Mouse (Mus musculus) hindbrain, postnatal 0 days (tissue): ENCODE results near the gene Cdnf. TPM values are rescaled to one million over a fixed set of nuclear protein-coding genes. Genes with fewer than 3 reads are reported as not detected.

ENCODE experiments used
- ATAC-seq: fragments of 200-750 bp; cut with Nextera tagmentation; 2 replicates; pipeline ENCODE4 v1.8.0; 2017; ENCODE audit warnings: mild to moderate bottlenecking, moderate TSS enrichment, moderate library complexity
- DNase-seq: peaks from one replicate; pipeline ENCODE4 v3.0.0-alpha.2; 2015; ENCODE audit warnings: low spot score
- H3K27ac ChIP-seq: fragments of 300-500 bp; sonication (generic); 2 replicates; pipeline ENCODE4 v1.5.1; 2014; ENCODE audit warnings: mild to moderate bottlenecking
- H3K27me3 ChIP-seq: fragments of 300-500 bp; sonication (generic); 2 replicates; pipeline ENCODE4 v1.6.1; 2014; ENCODE audit warnings: low read length, mixed read lengths; ENCODE audit not compliant: insufficient read depth
- H3K36me3 ChIP-seq: fragments of 300-500 bp; sonication (generic); 2 replicates; pipeline ENCODE4 v1.6.1; 2014; ENCODE audit warnings: low read length, mixed read lengths; ENCODE audit not compliant: insufficient read depth
- H3K4me1 ChIP-seq: fragments of 300-500 bp; sonication (generic); 2 replicates; pipeline ENCODE4 v1.6.1; 2014; ENCODE audit warnings: antibody characterized with exemption, low read length, mixed read lengths; ENCODE audit not compliant: insufficient read depth
- H3K4me2 ChIP-seq: fragments of 300-500 bp; sonication (generic); 2 replicates; pipeline ENCODE4 v1.6.1; 2014; ENCODE audit warnings: low read depth, mild to moderate bottlenecking, low read length, moderate library complexity, mixed read lengths
- H3K4me3 ChIP-seq: fragments of 300-500 bp; sonication (generic); 2 replicates; pipeline ENCODE4 v1.5.1; 2014; ENCODE audit warnings: low read length
- H3K9ac ChIP-seq: fragments of 300-500 bp; sonication (generic); replicated peaks from 2 replicates; pipeline ENCODE4 v1.6.1; 2014; ENCODE audit warnings: mild to moderate bottlenecking, low read length, moderate library complexity, mixed read lengths
- H3K9me3 ChIP-seq: fragments of 300-500 bp; sonication (generic); 2 replicates; pipeline ENCODE4 v1.6.1; 2016; ENCODE audit warnings: low read length, mixed read lengths
- CTCF ChIP-seq: IDR thresholded peaks from 2 replicates; pipeline ENCODE4 v1.5.1; 2016; ENCODE audit warnings: antibody characterized with exemption, control low read depth, low read depth
- WGBS: fragments of 180-500 bp; shearing (Covaris S2); extraction: QIAGEN DNeasy Blood & Tissue Kit; methylation state at CpG from one replicate; pipeline ENCODE4 v1.1.7; 2014; 5-methylcytosine and 5-hydroxymethylcytosine counted together
- polyA plus RNA-seq: library from polyadenylated mRNA; unstranded; fragments of >200 nt; fragmentation: Nextera tagmentation; extraction: Ambion mirVana; gene quantifications from 2 replicates; pipeline ENCODE4 v1.2.1, GENCODE M21; 2015
- total RNA-seq: library from RNA; depleted of rRNA; stranded (reverse); fragments of >200 nt; gene quantifications from 2 replicates; pipeline ENCODE4 v1.2.3, GENCODE M21; 2014; rRNA removed

Gene Cdnf
- total and polyA plus RNA-seq, 2 experiments from 2014 or later: 0.38 to 1.1 TPM

DNA sequence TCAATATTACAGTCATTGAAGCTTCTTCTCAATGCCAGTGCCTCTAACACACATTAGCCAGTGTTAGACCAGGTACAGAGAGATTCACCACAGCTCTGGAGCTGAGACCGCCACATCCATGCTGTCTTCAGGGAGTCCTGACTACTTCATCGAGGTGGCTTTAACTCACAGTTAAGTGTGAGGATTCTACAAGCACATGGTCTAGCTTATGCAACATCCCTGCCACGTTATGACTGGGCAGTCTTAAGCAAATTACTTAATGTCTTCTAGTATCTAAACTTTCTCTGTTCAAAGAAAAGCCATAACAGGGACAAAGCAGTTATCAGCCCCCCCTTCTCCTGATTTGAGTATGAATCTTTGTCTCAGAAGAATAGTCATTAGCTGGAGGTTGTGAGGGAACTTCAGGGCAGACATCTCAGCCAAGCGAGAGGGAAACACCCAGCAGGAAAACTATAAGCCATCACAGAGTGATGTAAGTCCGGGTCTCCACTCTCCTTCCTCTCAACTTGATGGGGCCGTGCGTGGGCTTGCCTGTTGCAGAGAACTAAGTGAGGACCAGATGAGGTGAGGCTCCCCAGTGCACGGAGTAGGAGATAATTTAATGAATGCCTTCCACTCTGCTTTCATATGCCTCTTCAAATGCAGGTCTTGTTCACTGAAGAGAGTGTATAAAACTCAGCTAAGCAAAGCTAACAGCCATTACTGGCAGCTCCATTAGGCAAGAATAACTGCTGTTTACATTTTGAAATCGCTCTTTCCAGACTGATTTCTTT, 28.7 kb downstream of the Cdnf start:
- Histone ChIP-seq H3K4me3 (no peak overlapping the region), H3K36me3 (no peaks in the 10 kb centered on the region), H3K4me2 (no peak overlapping the region), H3K4me1 (no peaks in the 10 kb centered on the region), H3K9me3 (no peaks in the 10 kb centered on the region), H3K27ac (no peak overlapping the region), H3K9ac (no peak overlapping the region), H3K27me3 (no peaks in the 10 kb centered on the region)
- no peak for TF ChIP-seq CTCF
- WGBS: 68% methylated on average over 9 of the region's 9 CpGs
- no peak for DNase-seq
- no peak for ATAC-seq

DNA sequence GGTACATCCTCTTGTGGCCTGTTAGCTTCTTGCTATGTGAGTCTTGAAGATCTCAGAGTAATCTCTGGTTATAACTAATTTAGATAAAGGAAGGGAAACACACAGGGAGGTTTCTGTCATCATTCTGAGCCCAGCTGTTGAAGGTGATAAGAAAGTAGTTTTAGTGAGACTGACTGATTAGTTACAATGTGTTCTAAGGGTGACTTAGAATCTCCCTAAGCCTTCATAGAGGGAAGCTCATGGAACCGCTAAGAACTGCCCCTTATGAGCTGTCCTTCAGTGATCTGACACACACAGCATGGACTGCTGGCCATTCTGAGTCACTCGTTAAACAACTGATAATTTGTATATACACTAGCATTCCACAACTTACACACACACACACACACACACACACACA, 33.2 kb downstream of the Cdnf start:
- Histone ChIP-seq H3K9ac (no peak overlapping the region), H3K27ac (no peak overlapping the region), H3K4me3 (no peak overlapping the region), H3K9me3 (no peaks in the 10 kb centered on the region), H3K27me3 (no peaks in the 10 kb centered on the region), H3K4me2 (no peak overlapping the region), H3K4me1 (no peaks in the 10 kb centered on the region), H3K36me3 (no peaks in the 10 kb centered on the region)
- TF ChIP-seq CTCF: no peak
- DNase-seq (no peak), ATAC-seq (no peak)
- 81% methylated on average over 2 of the region's 2 CpGs for WGBS

DNA sequence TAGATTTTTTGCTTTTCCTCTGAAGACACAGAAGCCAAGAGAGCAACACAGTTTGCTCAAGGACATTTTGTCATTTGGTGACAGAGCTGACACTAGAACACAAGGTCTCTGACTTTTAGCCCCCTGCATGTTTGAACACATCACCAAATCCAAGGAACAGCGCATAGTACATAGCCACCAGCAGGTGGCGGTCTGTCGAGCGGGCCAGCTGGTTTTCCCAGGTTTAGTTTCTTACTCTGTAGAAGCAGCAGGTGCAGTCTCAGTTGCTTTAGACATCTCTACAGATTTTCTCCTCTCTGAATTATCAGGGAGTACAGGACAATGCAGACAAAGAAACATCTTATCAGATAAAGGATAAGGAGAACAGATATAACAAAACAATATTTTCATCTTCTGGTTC, 33.8 kb downstream of the Cdnf start:
- no peak overlapping the region for H3K4me3 ChIP-seq
- no peaks in the 10 kb centered on the region for H3K9me3 ChIP-seq
- no peak overlapping the region for H3K27ac ChIP-seq
- H3K36me3 ChIP-seq: no peaks in the 10 kb centered on the region
- TF ChIP-seq CTCF: peak; percentile 89
- ATAC-seq (no peak), DNase-seq (peak; percentile 83)
- 6% methylated on average over 4 of the region's 4 CpGs for WGBS
- no peak overlapping the region for H3K4me2 ChIP-seq
- H3K4me1 ChIP-seq: no peaks in the 10 kb centered on the region
- no peaks in the 10 kb centered on the region for H3K27me3 ChIP-seq
- H3K9ac ChIP-seq: no peak overlapping the region

DNA sequence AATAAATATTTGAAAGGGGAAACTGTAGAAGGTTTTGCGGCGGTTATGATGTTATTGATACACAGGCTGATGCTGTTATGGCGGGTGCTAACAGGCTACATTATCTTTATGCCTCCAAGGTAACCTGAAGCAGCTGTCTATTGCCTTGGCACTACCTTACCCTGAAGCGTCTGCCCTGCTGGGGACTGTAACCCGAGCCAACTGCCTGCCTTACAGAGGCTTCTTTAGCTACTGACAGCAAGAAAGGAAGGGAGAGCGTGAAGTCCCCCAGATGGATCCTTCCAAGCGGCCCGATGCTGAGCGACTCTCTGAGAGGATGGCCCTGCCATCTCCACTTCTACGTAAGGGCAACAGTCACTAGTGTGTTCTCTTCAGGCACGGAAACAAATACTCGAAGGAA, 57.4 kb downstream of the Cdnf start, which contains the start of gene Fam107b:
Gene Fam107b (plus strand): TSS at position 303 of the 400 bp plus-strand sequence.
- ATAC-seq: peak; percentile 38; the same call in 1 of the 2 replicates
- no peak for TF ChIP-seq CTCF

DNA sequence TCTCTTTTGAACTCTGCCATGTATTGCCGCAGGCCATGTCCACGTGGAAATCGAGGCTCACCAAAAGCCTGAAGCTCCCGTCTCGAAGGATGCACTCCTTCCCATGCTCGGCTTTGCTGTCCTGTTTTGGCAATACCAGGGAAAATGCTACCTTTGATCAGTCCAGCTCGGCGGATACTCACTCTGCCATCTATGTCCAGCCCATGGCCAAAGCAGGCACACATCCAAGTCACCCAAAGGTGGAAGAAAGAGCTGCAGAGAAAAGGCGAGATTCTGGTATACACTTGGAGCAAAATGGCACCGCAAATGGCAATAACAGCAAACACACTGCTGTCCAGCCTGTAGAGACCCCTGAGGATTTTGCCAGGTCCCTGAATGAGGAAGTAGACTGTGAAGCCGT, 57.8 kb downstream of the Cdnf start:
- ATAC-seq (no peak), DNase-seq (no peak)
- Histone ChIP-seq H3K4me2 (no peak overlapping the region), H3K4me3 (no peak overlapping the region), H3K27me3 (no peaks in the 10 kb centered on the region), H3K4me1 (no peaks in the 10 kb centered on the region), H3K36me3 (no peaks in the 10 kb centered on the region), H3K9me3 (no peaks in the 10 kb centered on the region), H3K9ac (no peak overlapping the region), H3K27ac (no peak overlapping the region)
- no peak for TF ChIP-seq CTCF
- WGBS: 84% methylated on average over 11 of the region's 11 CpGs

More for the DNA sequence above, 57.4 kb downstream of the Cdnf start, which contains the start of gene Fam107b:
- no peak within 1 kb of the TSS for H3K4me3 ChIP-seq
- DNase-seq: no peak
- no peaks in the 10 kb centered on the region for H3K4me1 ChIP-seq
- H3K4me2 ChIP-seq: no peak within 1 kb of the TSS
- H3K36me3 ChIP-seq: no peaks in the 10 kb centered on the region
- WGBS: 59% methylated on average over 12 of the region's 12 CpGs
- H3K27me3 ChIP-seq: no peaks in the 10 kb centered on the region
- no peak within 1 kb of the TSS for H3K27ac ChIP-seq
- H3K9me3 ChIP-seq: no peaks in the 10 kb centered on the region
- no peak within 1 kb of the TSS for H3K9ac ChIP-seq

DNA sequence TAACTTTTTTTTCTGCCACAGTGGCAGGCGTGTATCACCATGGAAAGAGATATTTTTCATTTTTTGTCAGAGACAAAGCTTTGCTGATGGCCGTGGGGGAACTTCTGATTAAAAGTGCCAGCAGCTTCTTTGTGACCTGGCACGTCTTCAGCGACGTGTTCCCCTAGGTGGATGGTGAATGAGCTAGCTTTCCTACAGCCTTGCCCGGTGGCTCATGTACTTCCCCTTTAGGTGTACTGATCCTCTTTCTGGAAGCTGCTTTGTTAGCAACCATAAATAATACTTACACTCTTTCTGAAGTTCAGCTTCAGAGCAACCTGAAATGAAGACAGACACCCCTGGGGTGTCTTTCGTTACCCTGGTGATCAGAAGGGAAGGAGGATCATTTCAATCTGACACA, 61.1 kb downstream of the Cdnf start:
- WGBS: 75% methylated on average over 7 of the region's 7 CpGs
- Histone ChIP-seq H3K4me3 (no peak overlapping the region), H3K36me3 (no peaks in the 10 kb centered on the region), H3K9me3 (no peaks in the 10 kb centered on the region), H3K9ac (no peak overlapping the region), H3K4me2 (no peak overlapping the region), H3K27ac (no peak overlapping the region), H3K27me3 (no peaks in the 10 kb centered on the region), H3K4me1 (no peaks in the 10 kb centered on the region)
- TF ChIP-seq CTCF: no peak
- no peak for ATAC-seq
- DNase-seq: no peak

DNA sequence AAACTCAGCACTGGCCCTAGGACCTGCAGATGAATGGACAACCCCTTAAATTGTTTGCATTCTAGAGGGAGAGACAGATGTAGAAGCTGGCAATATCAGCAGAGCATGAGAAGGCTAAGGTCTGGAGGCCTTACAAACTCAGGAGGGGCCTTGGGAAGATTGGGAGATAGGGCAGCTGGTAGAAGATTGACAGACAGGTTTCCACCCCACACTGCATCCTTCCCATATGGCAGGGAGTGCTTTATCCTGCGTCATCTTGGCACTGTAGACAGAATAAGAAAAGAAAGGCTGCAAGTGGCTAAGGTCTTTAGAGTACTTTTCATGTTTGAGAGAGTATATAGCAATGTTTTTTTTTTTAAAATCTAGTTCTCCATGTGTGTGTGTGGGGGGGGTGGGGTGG, 62.3 kb downstream of the Cdnf start:
- no peak overlapping the region for H3K4me2 ChIP-seq
- no peak overlapping the region for H3K27ac ChIP-seq
- no peaks in the 10 kb centered on the region for H3K27me3 ChIP-seq
- H3K36me3 ChIP-seq: no peaks in the 10 kb centered on the region
- no peaks in the 10 kb centered on the region for H3K9me3 ChIP-seq
- H3K9ac ChIP-seq: no peak overlapping the region
- DNase-seq (no peak), ATAC-seq (no peak)
- no peak for TF ChIP-seq CTCF
- WGBS: 63% methylated on average over 1 of the region's 1 CpGs
- H3K4me1 ChIP-seq: no peaks in the 10 kb centered on the region
- no peak overlapping the region for H3K4me3 ChIP-seq

Other genes starting within 250 kb of the Cdnf start
- 55.2 and 69.3 TPM in 2 replicates for gene Nmt2, start 228.8 kb upstream of the Cdnf start, total RNA-seq
- 104 and 106 TPM in 2 replicates for gene Nmt2, start 228.8 kb upstream of the Cdnf start, polyA plus RNA-seq
- 7.0 and 8.7 TPM in 2 replicates for gene Rpp38, start 180.4 kb upstream of the Cdnf start, total RNA-seq
- 7.1 and 8.6 TPM in 2 replicates for gene Rpp38, start 180.4 kb upstream of the Cdnf start, polyA plus RNA-seq
- 3.0 TPM in 1 of 2 replicates, not detected in the other for gene Acbd7, start 176.9 kb upstream of the Cdnf start, total RNA-seq
- 9.0 and 9.2 TPM in 2 replicates for gene Acbd7, start 176.9 kb upstream of the Cdnf start, polyA plus RNA-seq
- gene Olah, start 115.8 kb upstream of the Cdnf start, total RNA-seq: not detected in 2 replicates
- 0.20 TPM in 1 of 2 replicates, not detected in the other for gene Olah, start 115.8 kb upstream of the Cdnf start, polyA plus RNA-seq
- 3.0 and 6.4 TPM in 2 replicates for gene Meig1, start 90.4 kb upstream of the Cdnf start, total RNA-seq
- 12.4 and 15.8 TPM in 2 replicates for gene Meig1, start 90.4 kb upstream of the Cdnf start, polyA plus RNA-seq
- gene Dclre1c, start 88.9 kb upstream of the Cdnf start, total RNA-seq: 6.8 and 9.6 TPM in 2 replicates
- 8.1 and 8.5 TPM in 2 replicates for gene Dclre1c, start 88.9 kb upstream of the Cdnf start, polyA plus RNA-seq
- 5.4 and 6.2 TPM in 2 replicates for gene Suv39h2, start 38.0 kb upstream of the Cdnf start, total RNA-seq
- 7.9 and 8.9 TPM in 2 replicates for gene Suv39h2, start 38.0 kb upstream of the Cdnf start, polyA plus RNA-seq
- 8.8 and 10.6 TPM in 2 replicates for gene Gm45902, start 240 bp upstream of the Cdnf start, total RNA-seq
- 5.2 and 5.5 TPM in 2 replicates for gene Gm45902, start 240 bp upstream of the Cdnf start, polyA plus RNA-seq
- gene Hspa14, start 216 bp upstream of the Cdnf start, total RNA-seq: 40.3 and 61.0 TPM in 2 replicates
- gene Hspa14, start 216 bp upstream of the Cdnf start, polyA plus RNA-seq: 56.6 and 58.8 TPM in 2 replicates
- 34.0 and 41.3 TPM in 2 replicates for gene Fam107b, start 57.5 kb downstream of the Cdnf start, total RNA-seq
- 21.0 and 23.6 TPM in 2 replicates for gene Fam107b, start 57.5 kb downstream of the Cdnf start, polyA plus RNA-seq